Mouse (Mus musculus) cerebellum, postnatal 10 days (tissue): ENCODE results near the gene Rtn4.
"Not testable (repeated sequence)": the region's sequence is repeated elsewhere in the genome, so short reads cannot be mapped to it uniquely, and the experiment has no call there.

Source experiments
- DNase-seq, 2 experiments: peaks; one replicate each; pipeline ENCODE4 v3.0.0; 2021; ENCODE audit warnings: mixed read lengths in 2 of 2

Gene Rtn4

GRCm38 (mm10) chr11:29692683-29693272 lies at the start of gene Rtn4:
Gene Rtn4, plus strand, starts transcription at chr11:29692947.
- peak; percentile 99 for DNase-seq

DNA sequence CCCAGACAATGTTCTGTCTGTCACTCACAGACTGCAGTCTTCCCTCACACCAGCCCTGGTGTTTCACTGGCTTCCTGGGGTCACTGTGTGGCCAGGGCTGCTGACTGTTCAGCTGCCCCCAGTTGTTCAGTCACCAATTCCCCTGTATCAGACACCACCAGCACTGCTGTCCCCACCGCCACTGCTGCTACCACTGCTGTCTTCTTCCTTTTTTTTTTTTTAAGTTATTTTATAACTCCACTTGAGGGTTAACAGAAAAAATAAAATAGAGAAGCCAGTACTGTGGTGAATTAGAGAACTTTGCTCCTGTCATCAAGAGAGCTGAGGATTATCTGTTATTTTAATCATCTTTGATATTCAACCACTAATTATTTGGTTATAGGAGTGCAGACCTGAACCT lies 48.3 kb upstream of the Rtn4 start:
- no peak for DNase-seq

DNA sequence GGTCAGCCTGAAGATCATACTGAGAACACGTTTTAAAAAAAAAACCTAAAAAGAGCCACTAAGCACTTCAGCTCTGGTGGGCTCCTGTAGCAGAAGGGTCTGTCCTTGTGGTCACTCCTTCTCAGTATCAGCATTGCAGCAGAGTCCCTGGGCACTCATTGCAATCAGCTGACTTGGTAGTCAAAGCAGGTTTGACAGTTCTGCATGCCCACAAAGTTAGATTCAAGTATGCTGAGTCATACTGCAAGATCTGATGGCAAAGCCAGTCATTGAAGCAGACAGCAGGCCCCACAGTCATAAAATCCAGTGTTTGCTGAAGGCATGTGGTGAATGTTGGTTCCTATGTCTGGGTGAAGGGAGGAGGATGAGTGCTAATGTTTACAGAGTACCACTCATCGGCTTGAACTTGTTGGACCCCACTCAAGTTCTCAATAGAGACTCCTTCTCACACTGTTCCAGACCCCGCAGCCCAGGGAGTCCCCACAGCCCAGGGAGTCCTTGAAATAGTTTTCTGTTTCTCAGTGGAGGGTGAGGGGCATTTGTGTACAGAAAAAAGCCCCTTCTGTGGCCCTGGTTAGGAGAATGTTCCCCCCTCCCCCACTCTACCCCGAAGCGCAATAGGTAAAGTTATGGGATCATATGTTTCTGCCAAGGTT lies 47.2 kb upstream of the Rtn4 start:
- no peak for DNase-seq

DNA sequence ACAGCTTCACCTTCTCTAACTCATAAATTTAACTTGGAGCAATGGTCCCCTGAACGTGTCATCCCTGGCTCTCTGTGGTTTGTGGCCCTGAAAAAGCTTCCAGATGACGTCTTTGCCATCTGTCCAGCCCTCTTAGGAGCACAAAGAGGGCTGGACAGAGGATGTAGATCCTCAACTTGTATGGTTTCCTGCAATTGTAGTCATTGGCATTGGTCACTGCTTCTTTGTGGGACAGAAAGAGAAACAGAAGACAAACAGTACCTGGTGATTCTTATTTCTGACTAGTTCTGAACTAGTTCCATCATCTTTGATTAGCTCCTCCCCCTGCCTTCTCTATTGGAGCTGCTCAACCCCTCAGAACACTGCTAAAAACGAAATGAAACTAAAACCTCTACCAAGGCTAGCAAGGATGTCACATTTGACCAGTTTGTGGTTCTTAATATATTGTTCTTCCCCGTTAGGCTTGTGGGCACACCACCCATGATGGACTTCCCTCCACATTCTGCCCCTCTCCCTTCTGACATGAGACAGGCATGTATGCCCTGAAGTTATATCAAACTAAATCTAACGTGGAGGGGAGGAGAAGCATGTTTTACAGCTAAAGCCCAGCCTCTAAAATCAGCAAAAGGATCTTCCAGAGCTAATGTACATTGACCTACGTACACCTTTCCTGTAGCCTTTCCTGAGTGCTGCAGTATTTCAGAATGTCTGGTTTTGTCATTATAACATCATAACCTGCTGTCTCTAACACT lies 45.0 kb upstream of the Rtn4 start:
- DNase-seq = no peak

DNA sequence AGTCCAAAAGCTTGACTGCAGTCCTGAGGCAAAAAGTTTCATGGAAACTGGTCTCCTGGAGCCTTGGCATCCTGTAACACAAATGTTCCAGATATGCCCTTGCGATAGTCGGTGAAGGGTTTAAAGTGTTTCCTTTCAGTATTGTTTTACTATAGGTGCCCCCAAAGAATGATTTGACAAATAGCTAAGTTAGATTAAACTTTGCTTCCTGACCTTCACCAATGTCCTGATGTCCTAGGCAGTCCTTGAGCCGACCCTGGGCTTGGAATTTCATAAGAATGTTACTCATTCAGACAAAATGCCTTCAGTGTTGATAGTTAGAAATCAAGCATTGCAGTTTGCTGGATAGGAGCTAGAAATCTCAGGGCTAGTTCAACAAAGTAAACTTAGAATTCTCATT lies 37.4 kb upstream of the Rtn4 start:
- not testable (repeated sequence) for DNase-seq

GRCm38 (mm10) chr11:29660740-29661139 lies 32.0 kb upstream of the Rtn4 start:
- DNase-seq = no peak

GRCm38 (mm10) chr11:29667634-29668033 lies 25.1 kb upstream of the Rtn4 start:
- DNase-seq = no peak

DNA sequence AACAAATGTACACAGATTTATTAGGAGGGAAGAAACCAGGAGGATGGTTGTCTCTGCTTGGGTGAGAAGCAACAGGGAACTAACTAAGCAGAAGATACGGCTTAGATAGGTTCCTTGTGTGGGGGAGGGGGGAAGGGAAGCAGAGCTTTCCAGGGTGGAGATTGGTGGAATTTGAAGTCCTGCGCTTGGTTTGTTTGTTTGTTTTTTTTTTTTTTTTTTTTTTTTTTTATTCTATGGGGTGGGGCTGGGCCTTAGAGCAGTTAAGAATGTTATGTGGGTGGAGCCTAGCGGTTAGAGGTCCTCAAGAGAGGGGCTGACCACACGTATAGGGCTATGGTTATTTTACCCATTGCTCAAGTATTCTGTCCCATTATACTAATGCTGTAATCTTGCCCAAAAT lies 23.0 kb upstream of the Rtn4 start:
- DNase-seq = no peak

DNA sequence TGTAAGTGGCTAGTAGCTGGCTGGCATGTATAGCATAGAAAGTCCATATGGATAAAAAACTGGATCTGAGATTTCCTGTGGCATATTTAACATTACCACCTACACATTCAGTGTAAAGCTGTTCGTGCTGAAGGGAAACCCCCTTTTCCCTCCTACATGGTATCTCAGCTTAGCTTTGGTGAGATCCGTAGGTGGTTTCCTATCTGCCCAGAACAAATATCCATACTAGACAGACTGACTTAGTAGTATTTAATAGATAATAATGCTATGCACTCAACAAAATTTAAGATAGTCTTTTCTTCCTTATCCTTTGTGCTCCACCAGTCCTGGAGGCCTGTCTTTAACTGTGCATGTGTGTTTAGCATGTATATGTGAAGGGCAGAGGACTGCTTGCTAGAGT lies 19.4 kb upstream of the Rtn4 start:
- DNase-seq = no peak

- DNase-seq = peak; percentile 9 to 21
Observed at GRCm38 (mm10) chr11:29676718-29677117, 16.0 kb upstream of the Rtn4 start.

GRCm38 (mm10) chr11:29679942-29680341 lies 12.8 kb upstream of the Rtn4 start:
- DNase-seq = no peak

DNA sequence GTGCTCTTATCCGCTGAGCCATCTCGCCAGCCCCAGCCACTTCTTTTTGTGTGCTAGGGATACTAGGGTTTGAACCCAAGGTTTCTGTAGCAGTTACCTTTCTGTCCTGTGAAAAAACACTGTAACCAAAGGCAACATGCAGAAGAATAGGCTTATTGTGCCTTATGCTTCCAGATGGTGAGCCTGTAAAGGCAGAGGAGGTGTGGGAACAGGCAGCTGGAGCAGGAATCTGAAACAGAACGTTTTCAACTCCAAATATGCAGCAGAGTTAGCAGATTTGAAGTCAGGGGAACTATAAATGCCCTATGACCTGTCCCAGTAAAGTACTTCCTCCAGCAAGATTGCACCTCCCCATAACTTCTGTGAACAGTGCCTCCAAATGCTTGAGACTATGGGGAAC lies 12.0 kb upstream of the Rtn4 start:
- no peak for DNase-seq

DNA sequence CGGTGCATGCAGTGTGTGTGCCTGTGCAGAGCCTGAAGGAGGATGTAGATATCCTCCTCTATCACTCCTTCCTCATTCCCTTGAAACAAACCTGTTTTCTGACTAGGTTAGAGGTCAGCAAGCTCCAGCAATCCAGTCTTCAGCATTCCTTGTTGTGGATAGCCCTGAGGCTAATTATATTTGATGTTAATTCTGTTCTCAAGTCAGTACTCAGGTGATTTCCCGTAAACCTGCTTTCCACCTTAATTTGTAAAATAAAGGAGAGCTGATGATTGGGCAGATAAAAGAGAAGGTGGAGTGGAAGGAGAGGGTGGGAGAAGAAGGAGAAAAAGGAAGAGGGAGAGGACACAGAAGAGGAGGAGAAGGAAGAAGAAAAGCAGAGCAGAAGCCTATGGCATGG lies 8.5 kb upstream of the Rtn4 start:
- no peak for DNase-seq

DNA sequence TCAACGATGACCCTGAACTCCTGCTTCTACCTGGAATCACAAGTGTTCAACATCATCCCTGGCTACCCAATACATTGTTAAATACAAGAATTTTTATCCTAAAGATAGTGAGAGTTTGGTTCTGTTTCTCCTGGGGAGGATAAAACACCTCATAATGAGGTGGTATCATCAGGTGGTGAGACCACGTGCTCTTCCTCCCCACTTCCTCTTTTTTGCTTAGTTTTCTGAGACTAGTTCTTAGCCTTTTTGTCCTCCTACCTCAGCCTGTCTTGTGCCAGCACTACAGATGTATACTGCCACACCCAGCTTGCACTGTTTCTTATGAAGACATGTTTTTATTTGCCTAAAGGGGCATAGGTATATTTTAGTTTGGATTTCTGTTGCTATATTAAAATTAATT lies 6.6 kb upstream of the Rtn4 start:
- DNase-seq = no peak

DNA sequence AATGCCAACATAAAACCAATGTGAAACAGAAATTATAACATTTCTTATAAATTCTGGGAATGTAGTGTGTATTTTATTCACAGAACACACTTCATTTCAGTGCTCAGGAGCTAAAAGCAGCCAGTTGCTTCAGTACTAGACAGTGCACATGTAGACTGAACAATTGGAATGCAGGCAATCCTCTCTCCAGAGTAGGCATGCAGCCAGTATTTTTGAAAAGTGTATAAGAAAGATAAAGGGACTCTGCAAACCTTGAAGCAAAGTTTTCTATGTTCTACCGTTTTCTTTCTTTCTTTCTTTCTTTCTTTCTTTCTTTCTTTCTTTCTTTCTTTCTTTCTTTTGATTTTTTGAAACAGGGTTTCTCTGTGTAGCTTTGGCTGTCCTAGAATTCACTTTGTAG lies 1.2 kb upstream of the Rtn4 start:
- no peak for DNase-seq

DNA sequence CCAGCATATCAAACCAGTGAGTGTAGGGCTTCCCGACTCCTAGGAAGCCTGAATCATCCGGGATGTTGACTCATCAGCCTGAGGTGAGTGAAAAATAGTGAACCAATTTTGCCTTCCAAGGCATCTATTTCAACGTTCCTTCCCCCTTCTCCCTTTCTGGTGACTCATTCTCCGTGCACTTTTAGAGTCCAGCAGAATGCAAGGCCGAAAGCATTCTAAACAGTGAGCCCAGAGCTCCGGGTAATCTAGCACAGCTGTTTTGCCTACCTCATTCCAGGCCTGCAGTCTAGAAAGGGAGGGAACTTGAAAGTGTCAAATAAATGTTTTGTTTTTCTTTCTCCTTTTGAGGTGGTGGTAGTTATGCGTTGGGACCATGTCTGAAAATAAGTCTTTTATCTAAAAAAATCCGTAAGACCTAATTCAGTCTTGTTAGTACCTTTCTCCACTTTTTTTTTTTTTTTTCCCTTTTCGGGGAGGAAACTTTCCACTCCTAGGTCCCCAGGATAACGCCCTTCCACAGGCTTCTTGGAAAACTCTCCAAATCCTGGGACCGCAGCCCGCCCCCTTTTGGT lies 550 bp upstream of the Rtn4 start:
- no peak for DNase-seq

DNA sequence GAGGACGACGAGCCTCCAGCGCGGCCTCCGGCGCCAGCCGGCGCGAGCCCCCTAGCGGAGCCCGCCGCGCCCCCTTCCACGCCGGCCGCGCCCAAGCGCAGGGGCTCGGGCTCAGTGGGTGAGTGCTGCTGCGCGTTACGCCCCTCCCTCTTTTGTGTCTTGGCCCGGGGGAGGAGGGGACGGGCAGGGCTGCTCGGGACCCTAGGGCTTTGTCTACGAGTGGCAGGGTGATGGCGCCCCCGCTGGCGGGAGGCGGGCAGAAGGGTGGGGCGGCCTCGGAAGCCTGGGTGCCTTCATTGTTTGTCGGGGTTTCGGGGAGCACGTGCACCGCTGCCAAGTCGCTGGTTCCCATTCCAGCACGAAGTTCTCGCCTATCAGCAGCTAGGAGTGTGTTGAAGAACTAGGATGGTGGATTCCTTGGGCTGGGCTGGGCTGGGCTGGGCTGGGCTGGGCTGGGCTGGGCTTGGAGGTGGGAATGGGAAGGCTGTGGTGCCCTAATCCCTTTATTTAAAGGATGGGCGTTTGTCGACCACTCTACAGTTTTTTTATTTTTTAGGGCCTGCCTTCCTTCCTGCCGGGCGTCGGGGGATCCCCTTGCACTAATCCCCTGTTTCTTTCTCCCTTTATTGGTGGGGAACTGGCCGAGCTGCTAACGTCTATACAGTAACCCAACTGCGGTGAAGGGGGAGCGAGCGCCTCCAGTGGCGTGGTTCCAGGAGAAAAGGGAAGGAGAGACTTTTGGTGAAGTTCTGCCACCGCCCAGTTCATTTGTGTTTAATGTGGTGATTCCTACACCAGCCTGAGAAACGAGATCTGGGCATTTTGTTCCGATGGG lies 1.0 kb downstream of the Rtn4 start:
- DNase-seq = peak; percentile 90 to 92

DNA sequence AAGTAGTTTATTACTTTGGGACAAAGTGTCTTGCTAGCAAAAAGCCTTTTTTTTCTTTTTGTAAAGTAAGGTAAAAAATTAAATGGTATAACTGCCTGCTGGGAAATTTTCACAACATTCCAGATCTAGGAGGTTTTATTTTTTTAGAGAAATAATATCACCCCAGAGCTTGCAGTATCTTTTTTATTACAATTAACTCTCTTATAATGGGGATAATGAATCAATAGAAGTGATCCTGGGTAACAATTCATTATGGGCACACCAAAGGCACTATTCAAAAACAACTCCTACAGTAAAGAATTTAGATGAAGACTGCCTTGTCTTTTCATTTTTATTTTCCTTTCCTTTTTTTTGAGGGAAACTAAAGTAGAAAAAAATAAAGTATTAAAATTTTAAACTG lies 2.0 kb downstream of the Rtn4 start:
- DNase-seq = no peak

DNA sequence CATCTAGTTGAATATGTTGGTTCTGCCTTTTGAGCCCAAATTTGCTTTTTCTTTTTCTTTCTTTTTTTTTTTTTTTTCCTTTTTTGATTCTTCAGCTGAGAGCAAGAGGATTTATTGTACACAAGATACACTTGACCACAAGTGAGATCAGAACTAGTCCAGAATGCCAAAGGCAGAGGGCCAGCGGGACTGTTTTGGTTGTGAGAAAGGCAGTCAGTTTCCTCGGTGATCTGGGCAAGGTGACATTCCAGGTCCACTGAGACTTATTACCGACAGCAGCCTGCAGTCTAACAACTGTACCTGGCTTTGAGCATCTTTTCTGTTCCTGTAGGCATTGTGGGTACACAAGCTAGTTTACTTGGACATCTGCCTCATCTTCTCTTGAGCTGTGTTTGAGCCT lies 10.0 kb downstream of the Rtn4 start:
- peak; percentile 9 to 24 for DNase-seq

DNA sequence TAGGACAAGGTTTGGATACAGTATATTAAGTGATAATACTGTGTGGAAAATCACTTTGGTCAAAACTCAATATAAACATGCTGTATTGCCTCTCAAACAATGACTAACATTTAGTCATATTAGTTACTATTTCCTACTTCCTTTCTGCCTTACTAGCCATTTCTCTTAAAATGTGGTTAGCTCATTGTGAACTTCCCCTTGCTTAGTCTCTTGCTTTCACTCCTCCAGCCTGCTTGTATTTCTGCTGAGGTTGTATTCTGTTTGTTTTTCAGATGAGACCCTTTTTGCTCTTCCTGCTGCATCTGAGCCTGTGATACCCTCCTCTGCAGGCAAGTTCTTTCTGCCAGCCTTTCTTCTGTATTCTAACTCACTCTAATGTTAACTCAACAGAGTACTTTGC lies 12.5 kb downstream of the Rtn4 start:
- no peak for DNase-seq

GRCm38 (mm10) chr11:29706845-29707244 lies 14.1 kb downstream of the Rtn4 start:
- no peak for DNase-seq

- DNase-seq = no peak
Observed at GRCm38 (mm10) chr11:29709512-29709911, 16.8 kb downstream of the Rtn4 start.

DNA sequence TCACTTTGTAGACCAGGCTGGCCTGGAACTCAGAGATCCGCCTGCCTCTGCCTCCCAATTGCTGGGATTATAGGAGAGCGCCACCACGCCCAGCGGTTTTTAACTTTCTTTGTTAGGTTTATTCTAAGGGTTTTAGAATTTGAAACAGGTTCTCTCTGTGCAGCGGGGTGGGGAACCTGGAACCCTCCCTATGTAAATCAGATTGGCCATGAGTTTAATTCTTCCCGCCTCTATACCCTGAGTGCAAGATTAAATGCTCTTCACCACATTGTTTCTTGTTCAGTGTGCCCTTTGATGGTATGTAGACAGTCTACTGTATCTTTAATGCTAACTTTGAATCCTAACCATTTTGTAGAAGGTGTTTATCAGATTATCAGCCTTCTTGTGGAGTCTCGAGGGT lies 21.4 kb downstream of the Rtn4 start:
- DNase-seq = no peak
